Mouse (Mus musculus): ENCODE measurements around the gene Sgpl1.

- TF ChIP-seq CTCF (IDR thresholded peaks at IDR 0.05) = no peak
- TF ChIP-seq EP300 (IDR thresholded peaks at IDR 0.05) = no peak
Measured at GRCm38 (mm10) chr10:61143343-61143742, 4.2 kb downstream of the Sgpl1 start.
